Mouse (Mus musculus): Measurements from ENCODE around the gene Samhd1. TPM values are rescaled to one million over a fixed set of nuclear protein-coding genes. Genes with fewer than 3 reads are reported as not detected.

Gene Samhd1
- total RNA-seq, 2 experiments from 2014 or later, result 15.1 to 15.8 TPM

DNA sequence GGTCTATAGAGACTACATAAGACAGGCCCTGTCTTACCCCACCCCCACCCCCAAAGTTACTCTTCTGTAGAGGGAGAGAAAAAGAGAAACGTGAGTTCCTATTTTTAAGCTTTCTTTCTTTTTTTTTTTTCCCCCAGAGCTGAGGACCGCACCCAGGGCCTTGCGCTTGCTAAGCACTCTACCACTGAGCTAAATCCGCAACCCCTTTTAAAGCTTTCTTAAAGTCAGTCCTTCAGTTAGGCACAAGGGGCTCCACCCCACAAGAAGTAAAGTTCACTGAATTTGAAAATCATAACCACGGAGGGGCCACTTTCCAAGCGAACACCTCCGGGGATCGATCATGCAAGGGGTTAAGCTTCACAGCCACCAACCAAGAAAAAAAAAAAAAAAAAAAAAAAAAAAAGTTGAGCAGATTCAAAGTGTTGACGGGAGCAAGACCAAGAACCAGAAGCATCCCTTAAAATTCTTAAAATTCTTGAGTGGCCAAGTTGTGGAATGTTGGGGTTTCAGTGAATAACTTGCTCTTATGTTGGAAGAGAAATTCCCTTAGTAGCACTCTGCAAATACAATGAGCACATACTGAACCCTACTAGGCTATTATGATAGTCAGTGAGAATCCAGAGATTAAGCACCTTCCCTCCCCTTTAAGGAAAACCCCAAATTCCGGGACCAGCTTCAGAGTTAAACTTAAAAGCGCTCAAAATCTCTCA is 1.1 kb downstream of the Samhd1 start:
- Histone ChIP-seq H3K27ac (peak overlapping the region; percentile 94), H3K4me3 (peak overlapping the region; percentile 96)
- TF ChIP-seq CTCF (IDR thresholded peaks at IDR 0.05), result no peak
- intact Hi-C loops (cut with DNase I), result no loop called here
- no peak for DNase-seq

DNA sequence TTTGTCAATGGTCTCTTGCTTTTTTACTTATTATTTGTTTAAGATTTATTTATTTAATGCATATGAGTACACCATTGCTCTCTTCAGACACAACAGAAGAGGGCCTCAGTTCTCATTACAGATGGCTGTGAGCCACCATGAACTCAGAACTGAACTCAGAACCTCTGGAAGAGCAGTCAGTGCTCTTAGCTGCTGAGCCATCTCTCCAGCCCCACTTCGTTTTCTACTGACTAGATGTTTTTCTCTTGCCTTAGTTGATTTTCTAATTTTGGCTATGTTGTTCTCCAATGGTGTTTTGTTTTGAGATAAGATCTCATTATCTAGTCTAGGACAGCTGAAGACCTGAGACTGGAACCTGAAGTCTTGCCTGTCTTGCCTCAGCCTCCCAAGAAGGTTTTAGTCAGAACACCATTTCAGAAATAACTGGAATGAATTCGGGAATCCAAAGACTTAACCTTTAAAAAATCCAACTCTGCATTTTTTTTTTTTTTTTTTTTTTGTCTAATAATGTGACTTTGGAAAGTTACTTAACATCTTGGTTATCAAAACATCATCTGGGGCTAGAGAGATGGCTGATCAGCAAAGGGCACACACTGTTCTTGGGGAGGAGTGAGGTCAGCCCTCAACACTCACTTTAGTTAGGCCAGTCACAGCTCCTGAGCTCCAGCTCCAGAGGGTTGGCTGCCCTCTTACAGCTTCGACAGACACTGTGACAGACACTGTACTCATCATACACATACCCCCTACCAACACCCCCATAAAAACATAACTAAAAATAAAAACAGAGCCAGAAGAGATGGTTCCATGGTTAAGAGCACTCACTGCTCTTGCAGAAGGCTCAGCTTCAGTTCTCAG is 2.2 kb downstream of the Samhd1 start:
- DNase-seq, result peak; percentile 28
- TF ChIP-seq CTCF (IDR thresholded peaks at IDR 0.05), result no peak
- peak overlapping the region; percentile 39 for H3K27ac ChIP-seq
- intact Hi-C loops (cut with DNase I), result no loop called here
- H3K4me3 ChIP-seq, result peak overlapping the region; percentile 96

DNA sequence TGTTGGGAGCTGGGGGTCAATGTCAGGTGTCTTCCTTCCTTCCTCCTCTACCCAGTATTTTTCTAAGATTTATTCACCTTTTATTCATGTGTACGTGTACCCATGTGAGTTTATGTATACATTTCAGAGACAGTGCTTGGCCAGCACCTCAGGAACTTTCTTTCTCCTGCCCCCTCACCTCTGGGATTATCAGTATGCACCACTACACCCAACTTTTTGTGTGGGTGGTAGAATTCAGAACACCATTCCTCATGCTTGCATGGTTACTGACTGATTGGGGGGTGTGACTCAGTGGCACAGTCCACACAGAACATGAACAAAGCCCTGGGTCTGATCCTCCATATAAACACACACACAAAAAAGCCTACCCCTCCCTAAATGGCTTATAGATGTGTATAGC is 3.0 kb downstream of the Samhd1 start:
- H3K27ac ChIP-seq, result peak overlapping the region; percentile 38; the same call in 1 of the 2 replicates
- intact Hi-C loops (cut with DNase I), result no loop called here
- no peak for TF ChIP-seq CTCF (IDR thresholded peaks at IDR 0.05)
- no peak for DNase-seq
- no peak overlapping the region for H3K4me3 ChIP-seq

DNA sequence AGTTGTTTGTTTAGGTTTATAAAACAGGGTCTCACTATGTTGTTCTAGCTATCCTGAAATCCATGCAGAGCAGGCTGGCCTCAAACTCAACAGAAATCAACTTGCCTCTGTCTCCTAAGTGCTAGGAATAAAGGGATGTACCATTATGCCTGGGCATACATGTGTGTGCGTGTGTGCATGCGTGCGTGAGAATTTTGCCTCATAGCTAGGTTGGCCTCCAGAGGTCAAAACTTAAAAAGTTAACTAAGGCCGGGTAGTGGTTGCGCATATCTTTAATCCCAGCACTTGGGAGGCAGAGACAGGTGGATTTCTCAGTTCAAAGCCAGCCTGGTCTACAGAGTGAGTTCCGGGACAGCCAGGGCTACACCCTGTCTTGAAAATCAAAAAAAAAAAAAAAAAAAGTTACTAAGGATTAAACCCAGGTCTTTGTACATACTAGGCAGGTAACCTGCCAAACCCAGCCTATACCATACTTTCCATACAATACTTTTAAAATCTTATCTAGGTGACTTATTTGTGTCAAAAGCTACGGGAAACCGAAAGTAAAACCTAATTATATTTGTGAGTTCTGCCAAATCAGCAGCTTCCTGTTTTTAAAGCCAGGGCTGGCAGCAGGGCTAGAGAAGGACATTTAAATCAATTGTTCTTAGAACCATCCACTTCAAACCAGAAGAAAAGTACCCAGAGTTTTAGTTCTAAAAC is 4.1 kb downstream of the Samhd1 start:
- peak overlapping the region; percentile 74 for H3K27ac ChIP-seq
- H3K4me3 ChIP-seq, result peak overlapping the region; percentile 57
- intact Hi-C loops (cut with DNase I), result no loop called here
- TF ChIP-seq CTCF (IDR thresholded peaks at IDR 0.05), result no peak
- peak; percentile 22 for DNase-seq

DNA sequence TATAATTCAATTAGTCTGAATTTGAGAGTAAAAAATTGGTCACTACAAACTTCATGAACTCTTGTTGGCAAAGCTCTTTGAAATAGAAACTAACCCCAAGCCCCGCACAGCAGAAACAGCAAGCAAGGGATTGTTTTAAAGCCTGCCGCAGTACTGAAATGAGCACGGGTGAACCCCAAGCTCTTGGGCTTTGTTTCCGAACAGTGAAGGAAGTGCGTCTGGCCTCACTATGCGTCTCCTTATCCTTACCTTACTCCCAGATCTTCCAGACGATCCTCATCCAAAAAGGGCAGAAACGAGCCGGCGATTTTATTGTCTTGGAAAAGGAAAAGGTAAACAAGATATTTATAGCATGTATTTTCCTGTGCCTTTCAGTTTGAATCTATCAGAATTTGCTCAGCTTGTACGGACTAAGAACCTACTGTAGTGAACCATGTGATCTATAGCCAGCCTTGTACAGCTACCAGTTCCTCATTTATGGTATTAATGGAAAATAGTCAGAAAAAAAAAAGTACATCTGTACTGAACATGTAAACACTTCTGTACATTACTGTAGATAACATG is 5.4 kb downstream of the Samhd1 start:
- no peak for DNase-seq
- TF ChIP-seq CTCF (IDR thresholded peaks at IDR 0.05), result no peak
- intact Hi-C loops (cut with DNase I), result loop anchor here (5.0 kb wide), 1 partner anchor 133 kb away; no protein-coding TSS in a partner anchor
- H3K4me3 ChIP-seq, result peak overlapping the region; percentile 43
- peak overlapping the region; percentile 35; the same call in 1 of the 2 replicates for H3K27ac ChIP-seq

DNA sequence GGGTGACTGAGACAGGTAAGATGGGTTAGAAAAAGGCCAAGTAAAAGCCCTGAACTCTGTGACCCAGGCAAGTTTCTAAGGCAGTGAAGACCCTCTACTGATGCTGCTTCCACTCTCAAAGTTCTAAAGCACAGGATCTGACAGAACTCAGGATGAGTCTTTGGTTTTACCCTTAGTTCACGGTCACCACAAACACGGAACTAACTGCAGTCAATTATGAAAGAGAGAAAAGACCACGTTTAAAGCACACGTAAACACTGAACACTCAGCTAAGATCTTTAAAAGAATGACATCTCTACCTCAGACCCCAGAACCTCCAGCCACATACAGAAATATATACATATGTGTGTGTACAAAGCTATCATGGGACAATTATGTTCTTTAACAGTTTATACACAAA is 6.0 kb downstream of the Samhd1 start:
- no peak for TF ChIP-seq CTCF (IDR thresholded peaks at IDR 0.05)
- DNase-seq, result no peak
- peak overlapping the region; percentile 43; the same call in 1 of the 2 replicates for H3K4me3 ChIP-seq
- intact Hi-C loops (cut with DNase I), result loop anchor here (5.0 kb wide), 1 partner anchor 133 kb away; no protein-coding TSS in a partner anchor
- no peak overlapping the region for H3K27ac ChIP-seq

DNA sequence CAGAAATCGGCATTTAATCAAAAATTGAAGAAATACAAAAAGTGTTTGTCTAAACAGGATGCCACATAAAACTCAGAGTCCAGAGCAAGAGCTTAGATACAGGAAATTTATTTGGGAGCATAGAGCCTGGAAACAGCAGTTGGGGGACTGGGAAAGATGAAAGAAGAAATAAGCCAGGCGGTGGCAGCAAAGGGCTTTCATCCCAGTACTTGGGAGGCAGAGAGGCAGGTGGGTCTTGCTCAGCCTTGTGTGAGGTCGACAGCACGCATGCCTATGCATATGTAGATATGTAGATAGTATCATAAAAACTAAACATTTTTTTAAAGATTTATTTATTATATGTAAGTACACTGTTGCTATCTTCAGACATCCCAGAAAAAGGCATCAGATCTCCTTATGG is 7.0 kb downstream of the Samhd1 start:
- H3K27ac ChIP-seq, result no peak overlapping the region
- peak; percentile 22 for DNase-seq
- no peak overlapping the region for H3K4me3 ChIP-seq
- intact Hi-C loops (cut with DNase I), result loop anchor here (5.0 kb wide), 1 partner anchor 134 kb away; no protein-coding TSS in a partner anchor
- peak; percentile 39 for TF ChIP-seq CTCF (IDR thresholded peaks at IDR 0.05)

DNA sequence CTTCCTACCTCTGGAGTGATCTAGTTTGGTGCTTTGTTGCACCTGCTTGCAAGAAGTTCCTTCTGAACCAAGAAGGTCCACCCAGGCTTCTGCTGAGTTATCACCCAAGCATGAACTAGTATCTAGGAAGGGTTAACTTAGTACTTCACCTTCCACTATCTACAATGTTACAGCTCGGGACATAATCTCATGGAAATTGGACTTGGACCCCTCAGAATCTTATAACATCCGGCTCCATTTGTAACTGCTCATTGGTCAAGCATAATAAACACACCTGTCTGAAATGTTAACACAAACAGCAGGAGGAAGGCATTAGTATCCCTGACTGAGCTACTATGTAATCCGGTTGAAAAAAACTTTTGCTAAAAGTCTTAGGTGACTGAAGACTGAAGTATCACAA is 7.7 kb downstream of the Samhd1 start:
- H3K27ac ChIP-seq, result no peak overlapping the region
- no peak for TF ChIP-seq CTCF (IDR thresholded peaks at IDR 0.05)
- DNase-seq, result no peak
- intact Hi-C loops (cut with DNase I), result loop anchor here (5.0 kb wide), 1 partner anchor 135 kb away; no protein-coding TSS in a partner anchor
- H3K4me3 ChIP-seq, result no peak overlapping the region

DNA sequence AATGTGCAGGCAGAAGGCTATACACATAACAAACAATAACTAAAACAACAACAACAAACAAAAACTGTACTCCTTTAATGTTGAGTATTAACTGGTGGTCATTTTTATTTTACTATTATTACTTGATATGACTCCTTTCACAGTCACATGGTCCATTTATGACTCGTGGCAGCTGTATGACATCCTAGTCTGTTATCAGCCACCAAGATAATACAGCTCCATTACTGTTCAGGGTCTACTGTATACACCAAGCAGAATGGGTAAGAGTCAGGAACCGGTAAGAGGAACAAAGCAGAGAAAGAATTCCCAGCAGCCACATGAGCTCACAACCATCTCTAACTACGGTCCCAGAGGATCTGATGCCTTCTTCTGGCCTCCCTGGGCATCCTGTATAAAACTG is 9.8 kb downstream of the Samhd1 start:
- intact Hi-C loops (cut with DNase I), result loop anchor here (5.0 kb wide), 1 partner anchor 137 kb away; no protein-coding TSS in a partner anchor
- no peak for TF ChIP-seq CTCF (IDR thresholded peaks at IDR 0.05)
- no peak for DNase-seq
- H3K27ac ChIP-seq, result no peak overlapping the region
- no peak overlapping the region for H3K4me3 ChIP-seq

DNA sequence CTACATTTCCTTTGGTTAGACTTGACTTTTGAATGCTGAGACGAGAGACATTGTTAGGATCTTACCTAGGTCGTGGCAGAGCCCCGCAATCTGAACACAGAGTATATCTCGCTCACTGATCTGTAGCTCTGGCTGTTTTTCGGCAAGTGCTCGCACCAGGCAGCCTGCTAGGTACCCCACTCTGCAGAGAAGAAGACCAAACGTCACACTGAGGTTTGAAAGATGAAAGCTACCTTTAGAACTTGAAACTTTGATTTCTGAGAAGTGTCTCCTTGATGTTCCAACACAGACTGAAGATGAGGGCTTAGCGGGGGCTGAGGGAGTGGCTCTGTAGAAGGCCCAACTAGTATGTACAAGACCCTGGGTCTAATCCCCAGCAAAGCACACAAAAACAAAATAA is 13.3 kb downstream of the Samhd1 start:
- H3K4me3 ChIP-seq, result no peak overlapping the region
- DNase-seq, result no peak
- H3K27ac ChIP-seq, result no peak overlapping the region
- TF ChIP-seq CTCF (IDR thresholded peaks at IDR 0.05), result no peak
- intact Hi-C loops (cut with DNase I), result no loop called here

DNA sequence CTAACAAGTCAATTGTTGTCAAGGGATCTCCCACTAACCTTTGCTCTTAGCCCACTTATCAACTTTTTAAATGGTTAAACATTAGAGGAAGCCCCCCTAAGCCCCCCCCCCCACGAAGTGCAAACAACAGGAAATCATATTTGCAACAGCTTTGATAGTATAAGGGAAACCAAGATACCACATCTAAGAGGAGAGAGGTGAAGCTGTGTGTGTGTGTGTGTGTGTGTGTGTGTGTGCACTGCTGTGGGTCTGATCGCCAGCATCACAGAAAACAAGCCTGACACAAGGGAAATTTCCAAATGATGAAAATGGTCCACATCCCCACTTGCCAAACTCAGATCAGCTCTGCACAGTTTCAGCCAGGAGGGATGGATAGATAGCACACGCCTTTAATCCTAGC is 16.0 kb downstream of the Samhd1 start:
- no peak for DNase-seq

DNA sequence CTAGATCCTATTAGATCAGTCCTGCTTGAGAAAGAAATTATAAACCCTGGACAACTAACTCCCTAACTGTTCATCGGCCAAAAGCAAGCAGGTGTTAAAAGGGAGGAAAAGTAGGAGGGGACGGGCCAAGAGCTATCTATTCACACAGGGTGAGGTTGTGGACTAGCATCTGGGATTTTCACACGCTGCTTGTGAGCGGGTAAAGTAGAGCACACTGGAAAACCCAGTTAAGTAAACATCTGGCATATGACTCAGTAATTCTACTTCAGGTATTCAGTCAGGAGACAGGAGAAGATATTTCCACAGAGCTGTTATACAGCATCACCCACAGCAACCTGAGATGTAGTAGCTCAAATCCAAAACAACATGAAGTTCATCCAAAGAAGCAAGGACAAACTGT is 16.5 kb downstream of the Samhd1 start:
- Histone ChIP-seq H3K27ac (no peak overlapping the region), H3K4me3 (no peak overlapping the region)
- no peak for DNase-seq
- TF ChIP-seq CTCF (IDR thresholded peaks at IDR 0.05), result no peak
- intact Hi-C loops (cut with DNase I), result no loop called here

More for the DNA sequence above, 16.0 kb downstream of the Samhd1 start:
- no peak overlapping the region for H3K27ac ChIP-seq
- H3K4me3 ChIP-seq, result no peak overlapping the region
- TF ChIP-seq CTCF (IDR thresholded peaks at IDR 0.05), result no peak
- intact Hi-C loops (cut with DNase I), result no loop called here
